Mouse (Mus musculus) liver, embryonic 16.5 days (tissue): Measurements from ENCODE around the gene Lmln. TPM values are rescaled to one million over a fixed set of nuclear protein-coding genes. Genes with fewer than 3 reads are reported as not detected.
A peak's percentile ranks its signal among the peaks of the same experiment; 100 is the strongest.

Experiments
- ATAC-seq: fragments of 200-750 bp; cut with Nextera tagmentation; 2 replicates; pipeline ENCODE4 v1.8.0; 2017; ENCODE audit warnings: low read depth, mild to moderate bottlenecking, moderate number of reproducible peaks, moderate library complexity
- H3K27ac ChIP-seq: fragments of 300-500 bp; sonication (generic); 2 replicates; pipeline ENCODE4 v1.5.1; 2014; ENCODE audit warnings: mild to moderate bottlenecking, low read length
- H3K27me3 ChIP-seq: fragments of 300-500 bp; sonication (generic); 2 replicates; pipeline ENCODE4 v1.6.1; 2014; ENCODE audit warnings: low read depth, low read length, mixed read lengths; ENCODE audit not compliant: control insufficient read depth, insufficient read depth
- H3K36me3 ChIP-seq: fragments of 300-500 bp; sonication (generic); 2 replicates; pipeline ENCODE4 v1.6.1; 2014; ENCODE audit warnings: mild to moderate bottlenecking; ENCODE audit not compliant: control insufficient read depth, insufficient read depth
- H3K4me1 ChIP-seq: fragments of 300-500 bp; sonication (generic); 2 replicates; pipeline ENCODE4 v1.6.1; 2014; ENCODE audit warnings: low read depth, low read length, mixed read lengths; ENCODE audit not compliant: control insufficient read depth
- H3K4me2 ChIP-seq: fragments of 300-500 bp; sonication (generic); 2 replicates; pipeline ENCODE4 v1.6.1; 2014; ENCODE audit warnings: low read depth, low read length, mixed read lengths
- H3K4me3 ChIP-seq: fragments of 300-500 bp; sonication (generic); 2 replicates; pipeline ENCODE4 v1.5.1; 2014; ENCODE audit warnings: low read depth, mild to moderate bottlenecking, low read length
- H3K9ac ChIP-seq: fragments of 300-500 bp; sonication (generic); 2 replicates; pipeline ENCODE4 v1.6.1; 2014; ENCODE audit warnings: low read depth, low read length
- H3K9me3 ChIP-seq: fragments of 300-500 bp; sonication (generic); replicated peaks from 2 replicates; pipeline ENCODE4 v1.6.1; 2016; ENCODE audit warnings: low read length; ENCODE audit not compliant: control insufficient read depth
- WGBS: fragments of 180-500 bp; shearing (Covaris S2); extraction: QIAGEN DNeasy Blood & Tissue Kit; methylation state at CpG from one replicate; pipeline ENCODE4 v1.1.7; 2014; ENCODE audit not compliant: insufficient replicate concordance; 5-methylcytosine and 5-hydroxymethylcytosine counted together
- polyA plus RNA-seq: library from polyadenylated mRNA; unstranded; fragments of >200 nt; fragmentation: Nextera tagmentation; extraction: Ambion mirVana; gene quantifications from 2 replicates; pipeline ENCODE4 v1.2.1, GENCODE M21; 2015

Gene Lmln
- polyA plus RNA-seq, 1 experiment from 2014 or later: 0.67 TPM

- peak overlapping the region; percentile 82 for H3K4me2 ChIP-seq
- H3K36me3 ChIP-seq: peaks cover 22% of the 10 kb centered on the region
- 32% methylated on average over 11 of the region's 11 CpGs for WGBS
- ATAC-seq: no peak
- H3K27ac ChIP-seq: peak overlapping the region; percentile 82
- no peaks in the 10 kb centered on the region for H3K27me3 ChIP-seq
- no peaks in the 10 kb centered on the region for H3K9me3 ChIP-seq
- H3K9ac ChIP-seq: peak overlapping the region; percentile 70
- peak overlapping the region; percentile 84 for H3K4me3 ChIP-seq
- H3K4me1 ChIP-seq: peaks cover 36% of the 10 kb centered on the region
Measured at GRCm38 (mm10) chr16:33061400-33061799, 921 bp upstream of the Lmln start.

GRCm38 (mm10) chr16:33062682-33063131 is 386 bp downstream of the Lmln start:
- ATAC-seq: peak; percentile 71
- peak overlapping the region; percentile 82 for H3K4me2 ChIP-seq
- under 1% methylated on average over 34 of the region's 35 CpGs for WGBS
- H3K4me1 ChIP-seq: peaks cover 36% of the 10 kb centered on the region
- H3K9me3 ChIP-seq: no peaks in the 10 kb centered on the region
- peak overlapping the region; percentile 18; the same call in 1 of the 2 replicates for H3K27ac ChIP-seq
- H3K4me3 ChIP-seq: peak overlapping the region; percentile 84
- H3K36me3 ChIP-seq: peaks cover 22% of the 10 kb centered on the region
- H3K27me3 ChIP-seq: no peaks in the 10 kb centered on the region
- H3K9ac ChIP-seq: peak overlapping the region; percentile 70

- peak overlapping the region; percentile 70 for H3K9ac ChIP-seq
- no peaks in the 10 kb centered on the region for H3K27me3 ChIP-seq
- peaks cover 19% of the 10 kb centered on the region for H3K36me3 ChIP-seq
- H3K4me1 ChIP-seq: peaks cover 31% of the 10 kb centered on the region
- peak overlapping the region; percentile 84 for H3K4me3 ChIP-seq
- H3K9me3 ChIP-seq: no peaks in the 10 kb centered on the region
- ATAC-seq: no peak
- H3K27ac ChIP-seq: peak overlapping the region; percentile 18; the same call in 1 of the 2 replicates
- H3K4me2 ChIP-seq: peak overlapping the region; percentile 82
- 13% methylated on average over 7 of the region's 7 CpGs for WGBS
Measured at GRCm38 (mm10) chr16:33063267-33063666, 946 bp downstream of the Lmln start.

GRCm38 (mm10) chr16:33064636-33065035 is 2.3 kb downstream of the Lmln start:
- Histone ChIP-seq H3K4me3 (no peak overlapping the region), H3K4me1 (peaks cover 20% of the 10 kb centered on the region), H3K9ac (no peak overlapping the region), H3K27ac (no peak overlapping the region), H3K27me3 (no peaks in the 10 kb centered on the region), H3K9me3 (no peaks in the 10 kb centered on the region), H3K4me2 (no peak overlapping the region), H3K36me3 (peaks cover 9% of the 10 kb centered on the region)
- ATAC-seq: no peak
- WGBS: 66% methylated on average over 9 of the region's 9 CpGs

GRCm38 (mm10) chr16:33070928-33071327 is 8.6 kb downstream of the Lmln start:
- no peak for ATAC-seq
- Histone ChIP-seq H3K36me3 (no peaks in the 10 kb centered on the region; the same call in 1 of the 2 replicates), H3K27ac (no peak overlapping the region)

GRCm38 (mm10) chr16:33072871-33073557 is 10.7 kb downstream of the Lmln start:
- Histone ChIP-seq H3K9ac (no peak overlapping the region), H3K36me3 (no peaks in the 10 kb centered on the region), H3K27ac (no peak overlapping the region), H3K4me3 (no peak overlapping the region), H3K4me1 (peaks cover 3% of the 10 kb centered on the region), H3K27me3 (no peaks in the 10 kb centered on the region), H3K9me3 (no peaks in the 10 kb centered on the region), H3K4me2 (no peak overlapping the region)
- 68% methylated on average over 6 of the region's 6 CpGs for WGBS
- no peak for ATAC-seq

More at GRCm38 (mm10) chr16:33070928-33071327, 8.6 kb downstream of the Lmln start:
- Histone ChIP-seq H3K9me3 (no peaks in the 10 kb centered on the region), H3K4me1 (no peaks in the 10 kb centered on the region; the same call in 1 of the 2 replicates), H3K4me3 (no peak overlapping the region), H3K4me2 (no peak overlapping the region), H3K9ac (no peak overlapping the region), H3K27me3 (no peaks in the 10 kb centered on the region)

- Histone ChIP-seq H3K4me1 (peaks cover 3% of the 10 kb centered on the region), H3K27ac (no peak overlapping the region), H3K9me3 (no peaks in the 10 kb centered on the region), H3K36me3 (no peaks in the 10 kb centered on the region), H3K27me3 (no peaks in the 10 kb centered on the region), H3K4me3 (no peak overlapping the region), H3K9ac (no peak overlapping the region), H3K4me2 (no peak overlapping the region)
- ATAC-seq: no peak
- 41% methylated on average over 5 of the region's 5 CpGs for WGBS
Measured at GRCm38 (mm10) chr16:33074967-33075366, 12.6 kb downstream of the Lmln start.

GRCm38 (mm10) chr16:33076078-33076477 is 13.8 kb downstream of the Lmln start:
- ATAC-seq: 0 out of 2 replicates have a peak, but pooled peaks have one; percentile 11
- peaks cover 3% of the 10 kb centered on the region for H3K4me1 ChIP-seq
- H3K9me3 ChIP-seq: no peaks in the 10 kb centered on the region
- 0 out of 2 replicates have a peak, but pooled peaks cover 2% of the 10 kb centered on the region for H3K36me3 ChIP-seq
- no peak overlapping the region for H3K4me3 ChIP-seq
- no peaks in the 10 kb centered on the region for H3K27me3 ChIP-seq
- H3K9ac ChIP-seq: no peak overlapping the region
- WGBS: 53% methylated on average over 6 of the region's 6 CpGs
- H3K27ac ChIP-seq: peak overlapping the region; percentile 49
- no peak overlapping the region for H3K4me2 ChIP-seq

GRCm38 (mm10) chr16:33077069-33077627 is 14.8 kb downstream of the Lmln start:
- Histone ChIP-seq H3K4me3 (no peak overlapping the region), H3K36me3 (0 out of 2 replicates have a peak, but pooled peaks cover 2% of the 10 kb centered on the region), H3K27ac (peak overlapping the region; percentile 10; the same call in 1 of the 2 replicates), H3K4me2 (no peak overlapping the region), H3K4me1 (peaks cover 3% of the 10 kb centered on the region), H3K27me3 (no peaks in the 10 kb centered on the region), H3K9ac (no peak overlapping the region), H3K9me3 (no peaks in the 10 kb centered on the region)
- no peak for ATAC-seq
- 51% methylated on average over 5 of the region's 5 CpGs for WGBS
